Mouse (Mus musculus): Measurements from ENCODE around the gene Baiap2l2. TPM values are rescaled to one million over a fixed set of nuclear protein-coding genes. Genes with fewer than 3 reads are reported as not detected.

Baiap2l2 gene
- total and polyA plus RNA-seq, 3 experiments = 0.78 to 2.9 (median 0.84) TPM

DNA sequence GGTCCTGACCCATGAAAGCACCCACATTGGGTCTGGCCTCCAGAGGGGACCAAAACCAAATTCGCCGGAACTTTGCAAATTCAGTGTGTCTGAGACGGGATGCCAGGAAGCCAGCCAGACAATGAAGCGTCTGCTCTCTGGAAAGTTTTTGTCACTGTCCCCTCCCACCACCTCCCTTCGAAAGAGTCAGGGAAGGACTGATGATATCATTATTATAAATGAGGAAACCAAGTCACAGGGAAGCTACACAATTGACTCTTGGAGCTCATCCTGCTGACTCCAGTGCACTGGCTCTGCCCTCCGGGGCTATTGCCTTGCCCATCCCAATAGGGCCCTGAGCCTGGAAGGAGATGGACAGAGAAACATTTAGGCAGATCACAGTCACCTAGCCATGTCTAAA, 71.7 kb downstream of the Baiap2l2 start:
- no peaks in the 10 kb centered on the region for H3K79me2 ChIP-seq (replicated peaks; ENCODE audit: control insufficient read depth, insufficient read depth, low read length)
- H3K4me1 ChIP-seq (ENCODE audit: control insufficient read depth, insufficient read depth, low read length) = no peaks in the 10 kb centered on the region
- H3K27me3 ChIP-seq (ENCODE audit: control insufficient read depth, insufficient read depth, low read length) = no peaks in the 10 kb centered on the region
- no peak overlapping the region for H3K4me3 ChIP-seq
- 43% methylated on average over 6 of the region's 6 CpGs for WGBS
- H3K27ac ChIP-seq = no peak overlapping the region
- no peak overlapping the region for H3K9ac ChIP-seq (ENCODE audit: low read depth, low read length)
- DNase-seq = no peak
- TF ChIP-seq POLR2A (IDR thresholded peaks at IDR 0.05; ENCODE audit: insufficient read depth, low read depth, low read length) = no peak
- no peak for TF ChIP-seq EP300 (IDR thresholded peaks at IDR 0.05; ENCODE audit: insufficient read depth, low read depth, low read length)
- intact Hi-C loops (cut with DNase I) = no loop called here
- H3K36me3 ChIP-seq (ENCODE audit: control insufficient read depth, insufficient read depth, low read length) = no peaks in the 10 kb centered on the region

- no peak overlapping the region for H3K27ac ChIP-seq
- whole genome bisulfite sequencing = 91% methylated on average over 26 of the region's 26 CpGs
These were observed 72.4 kb downstream of the Baiap2l2 start for GRCm38 (mm10) chr15:79212750-79213446.

DNA sequence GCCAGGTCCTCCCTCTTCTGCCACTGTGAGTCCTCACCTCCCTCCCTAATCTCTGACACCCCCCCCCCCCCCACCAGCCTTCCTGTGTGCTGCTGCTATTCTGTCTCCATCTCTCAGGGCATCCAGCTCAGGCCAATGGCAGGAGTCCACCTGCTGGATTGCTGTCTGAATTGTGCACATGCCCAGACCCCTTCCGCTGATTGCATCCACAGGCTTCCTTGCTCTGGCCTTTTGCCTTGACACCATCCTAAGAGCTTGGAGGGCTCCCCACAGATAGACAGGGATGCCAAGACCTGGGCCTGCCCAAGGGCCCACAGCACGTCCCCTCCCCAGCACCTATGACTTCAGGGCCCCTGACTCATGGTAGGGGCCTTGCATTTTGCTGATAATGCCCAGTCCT, 75.0 kb downstream of the Baiap2l2 start:
- intact Hi-C loops (cut with DNase I) = no loop called here
- DNase-seq = no peak
- no peak overlapping the region for H3K4me3 ChIP-seq
- H3K79me2 ChIP-seq (replicated peaks; ENCODE audit: control insufficient read depth, insufficient read depth, low read length) = no peaks in the 10 kb centered on the region
- H3K4me1 ChIP-seq (ENCODE audit: control insufficient read depth, insufficient read depth, low read length) = no peaks in the 10 kb centered on the region
- H3K27me3 ChIP-seq (ENCODE audit: control insufficient read depth, insufficient read depth, low read length) = no peaks in the 10 kb centered on the region
- 66% methylated on average over 2 of the region's 2 CpGs for WGBS
- no peaks in the 10 kb centered on the region for H3K36me3 ChIP-seq (ENCODE audit: control insufficient read depth, insufficient read depth, low read length)
- no peak overlapping the region for H3K9ac ChIP-seq (ENCODE audit: low read depth, low read length)
- TF ChIP-seq EP300 (IDR thresholded peaks at IDR 0.05; ENCODE audit: insufficient read depth, low read depth, low read length) (no peak), CTCF (IDR thresholded peaks at IDR 0.05) (no peak), POLR2A (IDR thresholded peaks at IDR 0.05; ENCODE audit: insufficient read depth, low read depth, low read length) (no peak)
- no peak overlapping the region for H3K27ac ChIP-seq

More at GRCm38 (mm10) chr15:79212750-79213446, 72.4 kb downstream of the Baiap2l2 start:
- intact Hi-C loops (cut with DNase I) = no loop called here
- Histone ChIP-seq H3K4me1 (ENCODE audit: control insufficient read depth, insufficient read depth, low read length) (no peaks in the 10 kb centered on the region), H3K27me3 (ENCODE audit: control insufficient read depth, insufficient read depth, low read length) (no peaks in the 10 kb centered on the region), H3K4me3 (no peak overlapping the region), H3K36me3 (ENCODE audit: control insufficient read depth, insufficient read depth, low read length) (no peaks in the 10 kb centered on the region), H3K79me2 (replicated peaks; ENCODE audit: control insufficient read depth, insufficient read depth, low read length) (no peaks in the 10 kb centered on the region), H3K9ac (ENCODE audit: low read depth, low read length) (no peak overlapping the region)
- no peak for DNase-seq
- TF ChIP-seq CTCF (IDR thresholded peaks at IDR 0.05) = no peak
- TF ChIP-seq EP300 (IDR thresholded peaks at IDR 0.05; ENCODE audit: insufficient read depth, low read depth, low read length) = no peak
- no peak for TF ChIP-seq POLR2A (IDR thresholded peaks at IDR 0.05; ENCODE audit: insufficient read depth, low read depth, low read length)

GRCm38 (mm10) chr15:79208758-79209439, 76.4 kb downstream of the Baiap2l2 start:
- Histone ChIP-seq H3K4me1 (ENCODE audit: control insufficient read depth, insufficient read depth, low read length) (no peaks in the 10 kb centered on the region), H3K4me3 (no peak overlapping the region), H3K79me2 (replicated peaks; ENCODE audit: control insufficient read depth, insufficient read depth, low read length) (no peaks in the 10 kb centered on the region), H3K9ac (ENCODE audit: low read depth, low read length) (no peak overlapping the region), H3K36me3 (ENCODE audit: control insufficient read depth, insufficient read depth, low read length) (no peaks in the 10 kb centered on the region), H3K27ac (peak overlapping the region; percentile 43), H3K27me3 (ENCODE audit: control insufficient read depth, insufficient read depth, low read length) (no peaks in the 10 kb centered on the region)
- TF ChIP-seq EP300 (IDR thresholded peaks at IDR 0.05; ENCODE audit: insufficient read depth, low read depth, low read length) (no peak), CTCF (IDR thresholded peaks at IDR 0.05) (no peak), POLR2A (IDR thresholded peaks at IDR 0.05; ENCODE audit: insufficient read depth, low read depth, low read length) (no peak)
- 67% methylated on average over 27 of the region's 27 CpGs for WGBS
- DNase-seq = peak; percentile 40 to 72
- intact Hi-C loops (cut with DNase I) = no loop called here

DNA sequence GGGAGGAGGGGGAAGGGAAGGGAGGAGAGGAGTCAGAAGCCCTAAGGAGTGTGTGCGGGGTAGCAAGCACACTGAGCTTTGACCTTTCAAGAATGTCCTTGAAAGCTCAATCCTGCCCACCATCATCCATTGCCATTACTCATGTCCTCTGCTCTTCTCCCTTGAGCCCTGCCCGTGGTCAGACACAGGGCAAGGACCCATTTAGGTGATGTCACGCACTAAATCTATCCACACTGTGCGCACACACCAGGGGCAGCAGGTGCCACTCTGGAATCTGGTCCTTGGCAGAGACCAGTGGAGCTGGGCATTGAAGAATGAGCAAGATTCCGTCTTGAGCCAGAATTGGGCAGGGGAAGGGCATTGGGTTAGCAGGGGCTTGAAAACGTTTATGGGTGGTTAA, 77.1 kb downstream of the Baiap2l2 start:
- Histone ChIP-seq H3K9ac (ENCODE audit: low read depth, low read length) (no peak overlapping the region), H3K27me3 (ENCODE audit: control insufficient read depth, insufficient read depth, low read length) (no peaks in the 10 kb centered on the region), H3K79me2 (replicated peaks; ENCODE audit: control insufficient read depth, insufficient read depth, low read length) (no peaks in the 10 kb centered on the region), H3K27ac (no peak overlapping the region), H3K4me1 (ENCODE audit: control insufficient read depth, insufficient read depth, low read length) (no peaks in the 10 kb centered on the region), H3K36me3 (ENCODE audit: control insufficient read depth, insufficient read depth, low read length) (no peaks in the 10 kb centered on the region), H3K4me3 (no peak overlapping the region)
- DNase-seq = peak in 1 of 2 experiments; percentile 32
- WGBS = 65% methylated on average over 6 of the region's 6 CpGs
- TF ChIP-seq CTCF (IDR thresholded peaks at IDR 0.05) = no peak
- TF ChIP-seq EP300 (IDR thresholded peaks at IDR 0.05; ENCODE audit: insufficient read depth, low read depth, low read length) = no peak
- TF ChIP-seq POLR2A (IDR thresholded peaks at IDR 0.05; ENCODE audit: insufficient read depth, low read depth, low read length) = no peak
- intact Hi-C loops (cut with DNase I) = no loop called here

Other genes with a start within 250 kb of the Baiap2l2 start
- not detected for gene Galr3, start 243.7 kb downstream of the Baiap2l2 start, total RNA-seq (2021)
- not detected in 2 replicates for gene Galr3, start 243.7 kb downstream of the Baiap2l2 start, polyA plus RNA-seq (2012; rRNA removed)
- gene Ankrd54, start 222.6 kb downstream of the Baiap2l2 start, total RNA-seq (2021) = 1 to 10 TPM; 5.5 to 8.5 TPM
- 12.2 and 14.2 TPM in 2 replicates for gene Ankrd54, start 222.6 kb downstream of the Baiap2l2 start, polyA plus RNA-seq (2012; rRNA removed)
- 10 to 100 TPM; 63.9 to 69.2 TPM for gene Eif3l, start 210.4 kb downstream of the Baiap2l2 start, total RNA-seq (2021)
- gene Eif3l, start 210.4 kb downstream of the Baiap2l2 start, polyA plus RNA-seq (2012; rRNA removed) = 90.3 and 116 TPM in 2 replicates
- gene Micall1, start 176.6 kb downstream of the Baiap2l2 start, total RNA-seq (2021) = 10 to 100 TPM; 43.0 to 45.7 TPM
- 39.3 and 58.7 TPM in 2 replicates for gene Micall1, start 176.6 kb downstream of the Baiap2l2 start, polyA plus RNA-seq (2012; rRNA removed)
- gene Polr2f, start 144.5 kb downstream of the Baiap2l2 start, total RNA-seq (2021) = 100 to 1,000 TPM; 126 to 145 TPM
- gene Polr2f, start 144.5 kb downstream of the Baiap2l2 start, polyA plus RNA-seq (2012; rRNA removed) = 48.6 and 50.9 TPM in 2 replicates
- gene 1700088E04Rik, start 144.3 kb downstream of the Baiap2l2 start, total RNA-seq (2021) = 1 to 10 TPM; 1.8 to 2.6 TPM
- gene 1700088E04Rik, start 144.3 kb downstream of the Baiap2l2 start, polyA plus RNA-seq (2012; rRNA removed) = 2.8 and 3.8 TPM in 2 replicates
- gene Sox10, start 120.3 kb downstream of the Baiap2l2 start, total RNA-seq (2021) = 1 to 10 TPM; 1.1 to 1.3 TPM
- 4.5 and 4.9 TPM in 2 replicates for gene Sox10, start 120.3 kb downstream of the Baiap2l2 start, polyA plus RNA-seq (2012; rRNA removed)
- 10 to 100 TPM; 21.3 to 24.0 TPM for gene Pick1, start 56.4 kb downstream of the Baiap2l2 start, total RNA-seq (2021)
- gene Pick1, start 56.4 kb downstream of the Baiap2l2 start, polyA plus RNA-seq (2012; rRNA removed) = 27.7 and 35.5 TPM in 2 replicates
- gene Gm49486, start 56.1 kb downstream of the Baiap2l2 start, total RNA-seq (2021) = 1 to 10 TPM in 1 of 2 experiments, under 1 TPM in 1; 0.61 to 1.4 TPM
- gene Gm49486, start 56.1 kb downstream of the Baiap2l2 start, polyA plus RNA-seq (2012; rRNA removed) = 0.39 and 0.59 TPM in 2 replicates
- under 1 TPM; 0.16 to 0.39 TPM for gene Slc16a8, start 30.8 kb downstream of the Baiap2l2 start, total RNA-seq (2021)
- 0.12 and 0.57 TPM in 2 replicates for gene Slc16a8, start 30.8 kb downstream of the Baiap2l2 start, polyA plus RNA-seq (2012; rRNA removed)
- gene Pla2g6, start 42.9 kb upstream of the Baiap2l2 start, total RNA-seq (2021) = 10 to 100 TPM; 10.7 to 11.0 TPM
- gene Pla2g6, start 42.9 kb upstream of the Baiap2l2 start, polyA plus RNA-seq (2012; rRNA removed) = 11.7 and 14.0 TPM in 2 replicates
- gene Maff, start 61.1 kb upstream of the Baiap2l2 start, total RNA-seq (2021) = 10 to 100 TPM in 1 of 2 experiments, 1 to 10 TPM in 1; 9.3 to 13.7 TPM
- gene Maff, start 61.1 kb upstream of the Baiap2l2 start, polyA plus RNA-seq (2012; rRNA removed) = 3.4 and 4.3 TPM in 2 replicates
- gene Tmem184b, start 118.0 kb upstream of the Baiap2l2 start, total RNA-seq (2021) = 10 to 100 TPM; 38.7 to 42.9 TPM
- 83.1 and 84.2 TPM in 2 replicates for gene Tmem184b, start 118.0 kb upstream of the Baiap2l2 start, polyA plus RNA-seq (2012; rRNA removed)
- 10 to 100 TPM; 46.5 to 48.3 TPM for gene Csnk1e, start 170.0 kb upstream of the Baiap2l2 start, total RNA-seq (2021)
- 62.6 and 63.6 TPM in 2 replicates for gene Csnk1e, start 170.0 kb upstream of the Baiap2l2 start, polyA plus RNA-seq (2012; rRNA removed)
- gene Kcnj4, start 219.7 kb upstream of the Baiap2l2 start, total RNA-seq (2021) = 1 to 10 TPM in 1 of 2 experiments, under 1 TPM in 1; 0.50 to 1.1 TPM
- 0.06 and 0.21 TPM in 2 replicates for gene Kcnj4, start 219.7 kb upstream of the Baiap2l2 start, polyA plus RNA-seq (2012; rRNA removed)
- gene Kdelr3, start 230.9 kb upstream of the Baiap2l2 start, total RNA-seq (2021) = 1 to 10 TPM; 4.3 to 4.8 TPM
- gene Kdelr3, start 230.9 kb upstream of the Baiap2l2 start, polyA plus RNA-seq (2012; rRNA removed) = 14.2 and 20.4 TPM in 2 replicates

Data from heart, adult 2 months (tissue).